Mouse (Mus musculus) 3T3-L1 (cell line): ENCODE results near the gene Sv2b.
A peak's percentile ranks its signal among the peaks of the same experiment; 100 is the strongest.
"Not testable (repeated sequence)": the region's sequence is repeated elsewhere in the genome, so short reads cannot be mapped to it uniquely, and the experiment has no call there.

Source experiments
- DNase-seq: peaks from one replicate; pipeline ENCODE4 v3.0.0-alpha.2; 2015; ENCODE audit warnings: low read depth, low spot score

The Sv2b gene

DNA sequence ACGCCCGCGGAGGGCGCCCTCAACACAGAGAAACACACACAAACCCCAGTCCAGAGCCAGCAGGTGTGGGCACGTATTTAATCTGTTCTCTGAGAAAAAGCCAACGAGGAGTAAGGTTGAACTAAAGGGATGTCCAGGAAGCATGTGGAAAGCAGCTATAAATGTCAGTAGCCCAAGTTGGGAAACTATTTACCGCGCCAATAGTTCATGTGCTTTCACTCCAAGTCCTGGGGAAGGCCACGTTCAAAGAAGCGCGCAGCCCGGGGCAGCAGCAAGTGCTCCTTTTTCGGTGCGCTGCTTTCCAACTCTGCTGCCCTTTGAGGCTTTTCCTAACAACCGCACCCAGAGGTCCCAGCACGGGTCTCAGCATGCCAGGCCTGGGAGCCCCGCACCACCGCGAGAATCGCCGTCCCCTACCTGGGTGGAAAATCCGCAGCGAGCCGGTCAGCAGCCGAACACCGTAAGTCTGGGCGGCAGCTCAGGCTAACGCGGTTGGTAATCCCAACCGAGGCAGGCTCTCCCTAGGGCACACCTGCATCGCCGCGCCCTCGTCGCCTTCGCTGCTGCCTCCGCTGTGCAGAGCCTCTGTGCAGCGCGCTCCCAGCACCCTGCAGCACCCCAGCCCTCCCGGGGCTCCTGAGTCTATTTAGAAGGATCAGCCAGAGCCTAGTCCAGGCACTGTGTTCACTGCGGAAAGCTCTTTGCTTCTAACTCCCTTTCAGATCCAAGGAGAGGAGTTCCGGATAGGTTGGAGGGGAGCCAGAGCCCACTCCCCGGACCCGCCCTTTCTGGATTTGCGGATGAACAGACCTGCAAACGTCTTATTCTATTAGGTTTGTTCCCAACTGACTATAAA lies at the start of gene Sv2b:
Gene Sv2b (minus strand): TSS at position 806 of the 856 bp plus-strand sequence.
- no peak for DNase-seq

DNA sequence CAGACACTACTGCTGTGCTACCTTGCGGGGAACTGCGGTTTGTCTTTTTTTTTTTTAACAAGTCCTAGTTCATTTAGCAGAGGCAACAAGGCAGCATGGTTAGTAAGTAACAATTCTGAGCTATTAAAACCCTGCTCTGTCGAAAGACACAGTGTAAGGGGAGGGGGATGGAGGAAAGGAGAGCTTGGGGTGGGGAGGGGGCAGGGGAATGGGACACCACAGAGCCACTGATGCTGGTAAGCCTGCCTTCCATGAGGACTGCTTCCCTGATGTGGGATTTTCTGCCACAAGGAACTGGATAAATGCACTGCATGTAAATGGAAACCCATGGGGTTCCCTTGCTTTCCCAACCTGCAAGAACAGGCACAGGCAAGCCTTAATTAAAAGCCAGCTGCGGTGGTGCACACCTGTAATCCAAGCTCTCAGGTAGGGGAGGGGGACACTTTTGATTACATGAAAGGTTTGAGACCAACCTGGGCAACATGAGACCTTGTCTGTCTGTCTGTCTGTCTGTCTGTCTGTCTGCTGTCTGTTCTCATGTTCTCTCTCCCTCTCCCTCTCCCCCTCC lies 49.3 kb upstream of the Sv2b start:
- DNase-seq: no peak

DNA sequence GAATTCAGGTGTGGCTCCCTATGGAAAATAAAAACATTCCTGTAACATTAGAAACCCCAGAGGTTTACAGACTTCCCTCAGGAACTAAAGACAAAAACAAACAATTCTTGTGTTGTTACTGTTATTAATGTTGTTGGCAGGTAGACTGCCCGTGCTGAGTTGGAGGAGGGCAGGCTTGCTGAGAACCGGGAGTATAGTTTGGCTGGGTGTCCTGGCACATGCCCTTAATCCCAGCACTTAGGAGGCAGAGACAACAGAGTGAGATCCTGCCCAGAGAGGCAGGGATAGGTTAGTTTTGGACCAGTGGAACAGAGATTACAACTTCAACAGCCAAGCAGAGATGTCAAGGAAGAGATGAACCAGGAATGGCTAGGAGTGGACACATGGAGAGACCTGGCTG lies 46.5 kb upstream of the Sv2b start:
- DNase-seq: no peak

DNA sequence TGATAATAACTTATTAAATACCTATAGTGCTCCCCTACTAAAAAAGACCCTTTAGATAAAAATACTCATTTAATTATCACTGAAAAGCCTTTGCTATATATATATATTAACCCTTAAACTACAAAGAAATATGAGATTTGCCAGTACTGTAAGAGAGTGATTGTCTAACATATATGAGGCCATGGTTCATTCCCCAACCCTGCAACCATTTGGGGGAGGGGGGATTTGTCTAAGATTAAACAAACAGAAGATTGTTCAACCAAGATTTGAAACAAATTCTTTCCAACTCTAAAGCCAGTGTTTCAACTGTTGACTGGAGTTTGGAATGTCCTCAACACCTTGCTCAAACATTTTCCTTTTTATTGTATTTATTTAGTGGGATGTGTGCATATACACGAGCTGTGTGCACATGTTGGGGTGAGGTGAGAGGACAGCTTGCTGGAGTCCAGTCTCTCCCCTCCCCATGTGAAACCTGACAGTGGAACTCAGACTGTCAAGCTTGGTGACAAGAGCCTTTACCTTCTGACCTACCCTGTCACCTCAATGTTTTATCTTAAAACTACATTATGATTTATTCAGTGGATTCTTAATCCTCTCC lies 43.8 kb upstream of the Sv2b start:
- no peak for DNase-seq

DNA sequence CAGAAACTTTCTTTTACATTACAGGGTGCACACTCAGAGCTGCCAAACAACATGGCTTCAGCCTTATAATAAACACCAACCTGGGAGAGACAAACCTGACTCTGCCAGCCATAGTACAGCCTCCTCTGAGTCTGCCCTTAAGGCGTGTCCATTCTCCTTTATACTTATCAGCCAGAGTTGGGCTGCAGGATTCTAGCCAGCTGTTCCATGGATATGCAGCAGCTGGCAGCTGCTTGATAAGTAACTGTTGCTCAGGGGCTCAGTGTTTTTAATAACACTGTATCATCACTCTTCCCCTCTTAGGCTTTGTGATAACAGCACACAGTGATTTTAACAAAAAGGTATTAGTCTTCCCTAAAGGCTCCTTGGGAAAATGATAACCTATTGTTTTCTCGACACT lies 41.1 kb upstream of the Sv2b start:
- DNase-seq: no peak

DNA sequence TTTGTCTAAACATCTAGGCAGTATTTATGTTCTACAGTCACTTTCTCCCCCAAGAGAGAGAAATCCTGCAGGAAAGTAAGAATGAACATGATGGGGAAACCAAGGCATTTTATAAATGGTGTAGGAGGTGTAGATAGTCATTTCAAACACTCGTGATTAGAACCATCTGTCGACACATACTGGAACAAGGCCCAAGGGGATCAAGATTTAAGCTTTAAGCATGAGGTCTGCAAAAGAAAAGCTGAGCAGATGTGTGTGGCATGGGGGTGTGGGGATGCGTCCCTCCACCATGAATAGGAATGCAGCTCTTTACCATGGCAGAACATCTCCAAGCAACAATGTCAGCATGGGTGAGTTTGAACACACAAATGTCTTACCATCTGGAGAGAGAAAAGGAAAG lies 23.2 kb upstream of the Sv2b start:
- DNase-seq: no peak

DNA sequence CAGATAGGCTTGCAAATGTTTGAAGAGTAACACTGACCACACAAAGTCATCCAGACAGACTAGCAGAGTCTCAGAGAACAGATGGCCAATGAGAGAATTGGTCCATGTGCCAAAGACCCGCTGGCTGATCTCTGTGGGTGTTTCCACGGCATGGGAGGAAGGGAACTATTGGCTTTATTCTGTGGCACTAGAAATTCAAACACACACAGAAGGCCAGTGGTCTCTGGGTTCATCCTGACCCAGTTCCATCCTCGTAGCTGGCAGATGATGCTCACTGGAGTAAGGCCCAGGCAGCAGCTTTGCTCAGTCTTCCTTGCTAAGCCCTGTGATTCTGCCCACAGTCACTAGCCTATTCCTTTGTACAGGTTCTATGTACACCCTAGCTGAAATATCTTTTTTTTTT lies 20.7 kb upstream of the Sv2b start:
- DNase-seq: no peak

DNA sequence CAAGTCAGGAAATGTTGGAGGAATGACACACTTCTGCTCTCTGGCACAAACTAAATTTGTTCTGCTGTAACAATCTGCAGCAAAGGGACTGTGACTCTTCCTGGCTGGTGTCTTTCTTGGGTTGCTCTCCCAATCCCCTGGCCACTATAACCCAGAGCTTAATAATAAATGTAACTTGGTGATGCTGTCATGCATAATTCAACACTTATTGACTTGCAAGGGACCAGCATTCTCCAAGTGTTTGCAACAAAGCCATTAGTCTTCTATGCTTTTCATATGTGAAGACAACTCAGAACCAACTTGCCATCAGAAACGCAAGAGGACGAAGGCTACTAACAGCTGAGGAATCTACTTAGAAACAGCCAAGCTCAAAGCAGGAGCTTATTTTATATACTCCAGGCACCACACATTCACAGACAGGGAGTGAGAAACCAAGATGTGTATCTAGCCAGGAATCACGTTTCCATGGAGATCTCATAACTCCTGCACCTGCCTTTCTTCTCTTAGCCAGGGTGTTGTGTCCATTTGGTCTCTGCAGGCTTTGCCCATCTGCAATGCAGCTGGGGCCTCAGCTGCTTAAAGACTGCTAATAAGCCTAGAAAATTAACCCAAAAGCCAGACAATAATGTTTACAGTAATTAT lies 19.8 kb upstream of the Sv2b start:
- no peak for DNase-seq

DNA sequence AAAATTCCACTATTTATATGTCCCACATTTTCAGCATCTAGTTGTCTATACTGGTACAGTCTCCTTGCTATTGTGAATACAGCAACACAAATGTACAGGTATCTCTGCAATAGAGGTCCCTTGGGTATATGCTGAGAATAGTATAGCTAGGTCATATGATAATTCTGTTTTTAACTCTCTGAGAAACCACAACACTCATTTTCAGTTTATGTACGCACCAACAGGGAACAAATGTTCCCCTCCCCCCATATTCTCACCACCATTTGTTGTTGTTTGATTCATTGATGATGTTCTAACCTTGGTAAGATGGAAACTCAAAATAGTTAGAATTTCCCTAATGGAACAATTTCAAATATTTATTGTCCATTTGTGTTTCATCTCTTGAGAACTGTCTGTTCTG lies 16.2 kb upstream of the Sv2b start:
- no peak for DNase-seq

DNA sequence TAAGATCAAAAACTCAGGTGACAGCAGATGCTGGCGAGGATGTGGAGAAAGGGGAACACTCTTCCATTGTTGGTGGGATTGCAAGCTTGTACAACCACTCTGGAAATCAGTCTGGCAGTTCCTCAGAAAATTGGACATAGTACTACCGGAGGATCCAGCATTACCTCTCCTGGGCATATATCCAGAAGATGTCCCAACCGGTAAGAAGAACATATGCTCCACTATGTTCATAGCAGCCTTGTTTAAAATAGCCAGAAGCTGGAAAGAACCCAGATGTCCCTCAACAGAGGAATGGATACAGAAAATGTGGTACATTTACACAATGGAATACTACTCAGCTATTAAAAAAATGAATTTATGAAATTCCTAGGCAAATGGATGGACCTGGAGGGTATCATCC lies 13.7 kb upstream of the Sv2b start:
- DNase-seq: not testable (repeated sequence)

DNA sequence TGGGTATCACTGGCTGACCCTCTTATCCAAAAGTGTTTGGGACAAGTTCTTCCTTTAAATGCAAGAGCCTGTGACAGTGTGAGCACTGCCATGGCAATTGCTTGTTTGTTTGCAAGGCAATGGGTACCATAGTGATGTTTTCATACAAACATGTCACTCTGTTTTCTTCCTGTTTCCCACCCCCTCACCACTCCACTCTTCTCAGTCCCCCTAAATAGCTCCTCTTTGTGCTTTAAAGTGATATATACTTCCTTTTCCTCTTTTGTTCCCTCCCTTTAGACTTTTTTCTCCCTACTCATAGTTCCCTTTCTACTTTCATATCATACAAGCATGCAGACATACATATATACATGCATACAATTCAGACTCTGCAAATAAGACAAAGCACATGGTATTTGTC lies 10.9 kb upstream of the Sv2b start:
- no peak for DNase-seq

DNA sequence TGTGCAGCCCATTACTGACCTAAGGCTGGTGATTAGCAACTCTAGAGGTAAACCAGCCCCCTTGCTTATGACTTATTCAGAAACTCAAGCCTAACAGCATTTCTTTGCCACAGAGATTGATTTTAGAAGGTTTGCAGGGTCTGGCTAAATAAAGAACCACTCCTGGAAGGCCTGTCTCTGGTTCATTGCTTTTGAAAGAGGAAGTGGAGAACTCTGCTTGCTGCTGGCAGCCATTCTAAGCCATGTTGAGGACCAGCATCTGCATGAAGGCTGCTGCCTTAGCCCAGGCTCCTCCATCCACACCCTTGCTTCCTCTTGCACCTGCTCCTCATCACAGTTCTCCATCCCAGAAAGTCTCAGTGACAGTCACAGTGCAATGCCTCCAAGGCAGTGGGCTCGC lies 9.3 kb upstream of the Sv2b start:
- DNase-seq: no peak

DNA sequence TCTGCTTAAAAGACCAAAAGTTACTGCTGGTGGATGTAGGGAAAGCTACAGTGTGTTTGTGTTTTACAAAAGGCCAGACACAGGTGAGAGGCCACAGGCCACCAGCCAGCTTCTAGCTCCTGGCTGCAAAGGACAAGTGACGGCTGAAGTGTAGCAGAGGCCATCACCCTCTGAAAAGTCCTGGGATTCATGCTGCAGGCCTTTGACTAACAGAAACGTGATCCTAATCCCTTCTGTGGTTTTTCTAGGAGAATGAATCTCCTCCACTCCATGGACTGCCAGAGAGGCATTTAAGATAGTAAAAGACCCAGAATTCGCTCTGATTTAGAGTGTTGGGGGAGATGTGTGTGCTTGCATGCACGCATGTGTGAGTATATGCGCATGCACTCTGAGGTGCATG lies 5.8 kb upstream of the Sv2b start:
- DNase-seq: no peak

DNA sequence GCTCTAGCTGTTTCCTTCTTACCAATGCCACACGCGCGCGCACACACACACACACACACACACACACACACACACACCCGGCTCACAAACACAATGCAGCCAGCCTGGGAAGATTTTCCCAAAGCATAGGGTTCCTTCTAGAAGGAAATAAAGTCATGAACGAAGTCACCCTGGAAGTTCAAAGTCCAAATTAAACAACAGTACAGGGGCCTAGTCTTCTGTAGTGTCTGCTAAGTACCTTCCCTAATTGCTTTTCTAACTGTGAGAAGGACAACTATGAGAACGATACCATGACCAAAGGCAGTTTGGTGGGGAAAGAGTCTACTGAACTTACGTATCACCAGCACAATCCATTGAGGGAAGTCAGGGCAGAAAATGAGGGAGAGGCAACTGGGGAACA lies 508 bp upstream of the Sv2b start:
- DNase-seq: no peak

DNA sequence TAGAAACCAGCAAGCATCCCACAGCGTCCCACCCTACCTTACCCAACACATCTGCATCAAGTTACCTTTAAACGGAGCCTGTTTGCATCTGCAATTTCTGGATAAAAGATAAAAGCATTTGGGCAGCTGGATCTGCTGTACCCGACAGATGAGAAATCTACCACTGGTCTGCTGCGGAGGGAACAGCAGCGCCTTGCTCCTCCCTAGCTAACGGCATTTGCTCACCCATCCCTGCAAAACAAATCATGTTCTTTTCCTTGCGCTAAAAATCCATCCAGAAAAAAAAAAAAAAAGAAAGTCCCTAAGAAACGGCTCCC lies 964 bp downstream of the Sv2b start:
- no peak for DNase-seq

DNA sequence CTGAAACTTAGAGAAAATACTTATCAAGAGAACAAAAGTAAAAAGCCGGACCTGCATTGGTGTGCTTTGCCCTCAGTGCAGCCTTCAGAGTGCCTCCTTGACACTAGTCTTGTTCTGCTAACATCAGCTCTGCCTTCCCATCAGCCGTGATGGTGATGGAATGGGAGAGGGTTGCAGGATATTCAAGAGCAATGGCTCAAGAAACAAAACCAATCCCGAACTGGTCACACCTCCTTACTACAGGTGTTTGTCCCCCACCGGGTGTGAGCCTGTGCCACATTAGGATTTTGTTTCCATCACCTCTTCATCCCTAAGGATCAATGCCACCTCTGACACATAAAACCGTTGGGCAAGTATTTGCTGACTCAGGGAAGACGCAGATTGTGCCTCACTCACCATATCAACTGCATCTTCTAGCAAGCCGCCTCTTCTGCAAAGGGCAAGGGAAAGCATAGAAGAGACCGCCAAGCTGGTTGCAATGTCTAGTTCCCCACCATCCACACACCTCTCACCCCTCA lies 1.4 kb downstream of the Sv2b start:
- DNase-seq: no peak

DNA sequence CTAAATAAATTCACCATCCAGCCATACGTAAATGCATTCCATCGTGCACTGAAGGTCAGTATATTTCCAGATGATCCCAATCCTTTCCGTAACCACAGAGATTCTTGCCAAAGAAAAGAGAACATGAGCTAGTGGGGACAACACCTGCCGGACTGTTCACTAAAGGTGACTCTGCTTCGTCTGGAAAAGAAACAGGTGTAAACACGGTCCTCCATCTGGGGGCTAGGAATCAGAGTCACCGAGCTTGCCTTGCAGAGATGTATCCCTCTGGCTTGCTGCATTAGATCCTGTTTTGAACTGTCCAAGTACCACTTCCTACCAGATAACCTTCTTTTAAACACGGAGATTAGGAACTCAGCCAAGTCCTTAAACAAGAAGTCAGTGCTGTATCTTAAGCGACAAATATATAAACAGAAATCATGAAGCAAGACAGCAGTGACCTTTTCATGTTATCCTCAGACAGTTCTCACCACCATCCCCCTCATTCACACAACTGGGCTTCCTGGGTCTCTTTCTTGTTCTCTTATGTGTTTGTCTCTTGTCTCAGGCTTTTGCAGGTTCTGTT lies 3.1 kb downstream of the Sv2b start:
- DNase-seq: no peak

DNA sequence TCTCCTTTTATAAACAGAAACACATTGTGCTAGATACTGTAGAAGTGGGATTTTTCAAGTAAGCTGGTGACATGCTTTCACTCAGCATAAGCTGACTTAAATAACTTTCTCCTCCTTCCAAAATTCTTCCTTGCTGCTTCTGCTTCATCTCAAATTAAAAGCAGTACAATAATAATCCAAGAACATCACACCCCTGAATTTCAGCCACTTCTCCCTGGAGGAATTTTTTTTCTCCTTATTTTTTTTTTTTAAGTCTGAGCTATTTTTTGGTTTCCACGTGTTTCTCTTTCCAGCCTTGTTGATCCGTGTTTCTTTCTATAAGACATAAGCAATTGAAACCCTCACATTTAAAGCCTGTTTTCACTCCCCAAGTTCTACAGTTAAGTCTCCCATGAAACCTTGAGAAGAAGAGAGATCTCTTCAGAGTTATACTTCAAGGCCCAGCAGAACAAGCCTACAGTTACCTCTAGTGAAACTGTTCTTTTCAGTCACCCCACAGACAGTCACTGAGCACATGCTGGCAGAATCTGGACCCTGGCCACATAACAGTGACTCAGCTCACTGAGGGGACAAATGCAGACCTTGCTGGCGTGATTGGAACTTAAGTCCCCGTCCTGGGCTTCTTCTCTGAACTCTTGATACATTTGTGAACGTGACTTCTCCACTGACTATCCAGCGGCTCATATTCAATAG lies 6.4 kb downstream of the Sv2b start:
- DNase-seq: no peak

DNA sequence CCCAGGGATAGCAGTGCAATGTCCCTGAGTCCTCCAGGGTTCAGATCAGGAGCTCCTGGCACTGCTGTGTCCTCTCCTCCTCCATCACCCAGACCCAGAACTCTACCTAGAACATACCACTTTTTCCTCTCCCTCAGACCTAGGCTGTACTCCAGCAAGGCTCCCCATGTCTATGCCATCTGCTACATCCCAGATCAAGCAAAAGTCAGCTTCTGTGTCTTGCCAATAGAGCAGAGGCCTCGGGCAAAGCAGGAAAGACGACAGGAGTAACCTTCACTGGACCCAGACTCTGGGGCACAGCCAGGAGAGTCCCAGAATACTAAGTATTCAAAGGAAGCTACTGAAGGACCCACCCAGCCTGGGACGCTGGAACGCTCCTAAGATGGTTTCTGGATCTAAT lies 9.8 kb downstream of the Sv2b start:
- DNase-seq: no peak

DNA sequence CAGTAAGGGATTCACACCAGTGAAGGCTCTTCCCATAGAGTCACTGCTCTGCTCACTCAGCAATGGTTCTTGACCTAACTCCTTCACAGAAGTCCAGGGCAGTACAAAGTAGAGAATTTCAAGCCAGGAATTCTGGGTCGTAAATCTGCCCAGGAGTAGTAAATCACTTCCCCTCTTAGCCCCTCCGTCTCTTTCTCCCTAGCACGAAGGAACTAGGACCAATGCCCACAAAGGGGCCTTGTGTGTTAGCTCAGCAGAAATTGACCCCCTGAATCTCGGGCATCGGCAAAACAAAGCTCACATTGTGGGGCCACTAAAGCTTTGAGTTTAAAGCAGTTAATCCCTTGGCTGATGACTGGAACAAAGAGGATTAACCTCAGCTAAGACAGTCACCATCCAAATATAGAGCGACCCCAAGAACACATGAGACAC lies 12.4 kb downstream of the Sv2b start:
- no peak for DNase-seq

DNA sequence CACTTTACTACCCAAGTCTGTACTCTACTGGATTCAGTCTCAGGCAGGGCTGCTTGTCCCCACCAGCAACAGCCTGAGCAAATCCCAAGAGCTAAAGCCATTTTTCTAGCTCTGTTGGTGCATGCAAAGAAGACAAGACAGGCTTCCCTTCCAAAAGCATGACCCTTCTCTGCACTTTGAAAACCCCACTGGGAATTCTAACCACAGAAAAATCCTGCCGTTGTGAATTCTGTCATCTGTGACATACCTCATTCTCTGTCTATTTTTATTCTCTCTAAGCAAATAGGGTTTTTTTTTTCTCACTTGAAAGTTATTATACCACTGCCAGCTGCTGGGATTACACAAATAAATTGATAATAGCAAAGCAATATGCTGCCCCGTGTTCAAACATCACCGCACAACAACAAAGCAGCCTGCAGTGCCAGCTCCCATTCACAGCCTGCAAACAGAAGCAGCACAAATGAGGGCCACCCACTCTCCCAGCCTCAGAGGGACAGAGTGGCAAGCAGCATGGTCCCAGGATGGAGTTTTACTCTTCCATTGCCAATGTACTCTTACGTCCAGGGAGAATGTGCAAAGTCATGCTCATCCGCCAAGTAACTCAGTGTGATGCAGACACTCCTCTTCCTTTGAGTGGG lies 13.7 kb downstream of the Sv2b start:
- peak; percentile 32 for DNase-seq
